Mouse (Mus musculus) splenic B cell, adult 2 months (primary cell): ENCODE measurements around the gene Cfap69.

Experiments used
- DNase-seq: peaks from one replicate; pipeline ENCODE4 v3.0.0-alpha.2; 2011; ENCODE audit warnings: low read depth, low spot score
- H3K27me3 ChIP-seq: 2 replicates; pipeline ENCODE4 v1.6.1; 2012; ENCODE audit warnings: mild to moderate bottlenecking, low read length, moderate library complexity, mixed read lengths; ENCODE audit not compliant: control insufficient read depth, poor library complexity, insufficient read depth, severe bottlenecking
- H3K36me3 ChIP-seq: 2 replicates; pipeline ENCODE4 v1.6.1; 2012; ENCODE audit warnings: mild to moderate bottlenecking, low read length, moderate library complexity, mixed read lengths; ENCODE audit not compliant: control insufficient read depth, poor library complexity, insufficient read depth, severe bottlenecking

The Cfap69 gene

GRCm38 (mm10) chr5:5683292-5683691 is 19.3 kb upstream of the Cfap69 start:
- no peaks in the 10 kb centered on the region for H3K27me3 ChIP-seq
- DNase-seq: no peak
- no peaks in the 10 kb centered on the region for H3K36me3 ChIP-seq

- DNase-seq: no peak
- Histone ChIP-seq H3K27me3 (no peaks in the 10 kb centered on the region), H3K36me3 (no peaks in the 10 kb centered on the region)
These were observed 15.4 kb upstream of the Cfap69 start for GRCm38 (mm10) chr5:5679459-5679858.

GRCm38 (mm10) chr5:5676082-5676481 is 12.0 kb upstream of the Cfap69 start:
- no peaks in the 10 kb centered on the region for H3K27me3 ChIP-seq
- DNase-seq: no peak
- H3K36me3 ChIP-seq: no peaks in the 10 kb centered on the region

GRCm38 (mm10) chr5:5668920-5669319 is 4.9 kb upstream of the Cfap69 start:
- no peaks in the 10 kb centered on the region for H3K36me3 ChIP-seq
- DNase-seq: no peak
- H3K27me3 ChIP-seq: no peaks in the 10 kb centered on the region

- no peaks in the 10 kb centered on the region for H3K36me3 ChIP-seq
- no peaks in the 10 kb centered on the region for H3K27me3 ChIP-seq
- DNase-seq: no peak
These were observed 410 bp upstream of the Cfap69 start for GRCm38 (mm10) chr5:5664371-5664926.

GRCm38 (mm10) chr5:5663057-5663456 is 982 bp downstream of the Cfap69 start:
- no peaks in the 10 kb centered on the region for H3K36me3 ChIP-seq
- DNase-seq: no peak

GRCm38 (mm10) chr5:5658680-5659079 is 5.4 kb downstream of the Cfap69 start:
- Histone ChIP-seq H3K27me3 (no peaks in the 10 kb centered on the region), H3K36me3 (no peaks in the 10 kb centered on the region)
- DNase-seq: no peak

More at GRCm38 (mm10) chr5:5663057-5663456, 982 bp downstream of the Cfap69 start:
- H3K27me3 ChIP-seq: no peaks in the 10 kb centered on the region

GRCm38 (mm10) chr5:5657932-5658331 is 6.1 kb downstream of the Cfap69 start:
- no peaks in the 10 kb centered on the region for H3K27me3 ChIP-seq
- H3K36me3 ChIP-seq: no peaks in the 10 kb centered on the region
- DNase-seq: no peak

- Histone ChIP-seq H3K36me3 (no peaks in the 10 kb centered on the region), H3K27me3 (no peaks in the 10 kb centered on the region)
- no peak for DNase-seq
These were observed 15.0 kb downstream of the Cfap69 start for GRCm38 (mm10) chr5:5648817-5649569.

GRCm38 (mm10) chr5:5646173-5646572 is 17.9 kb downstream of the Cfap69 start:
- DNase-seq: no peak
- no peaks in the 10 kb centered on the region for H3K36me3 ChIP-seq
- no peaks in the 10 kb centered on the region for H3K27me3 ChIP-seq

GRCm38 (mm10) chr5:5638496-5638895 is 25.5 kb downstream of the Cfap69 start:
- no peak for DNase-seq
- no peaks in the 10 kb centered on the region for H3K27me3 ChIP-seq
- no peaks in the 10 kb centered on the region for H3K36me3 ChIP-seq

- Histone ChIP-seq H3K27me3 (no peaks in the 10 kb centered on the region), H3K36me3 (no peaks in the 10 kb centered on the region)
- no peak for DNase-seq
These were observed 38.5 kb downstream of the Cfap69 start for GRCm38 (mm10) chr5:5625491-5625890.

GRCm38 (mm10) chr5:5618329-5618728 is 45.7 kb downstream of the Cfap69 start:
- no peak for DNase-seq
- no peaks in the 10 kb centered on the region for H3K36me3 ChIP-seq
- H3K27me3 ChIP-seq: no peaks in the 10 kb centered on the region

- Histone ChIP-seq H3K27me3 (no peaks in the 10 kb centered on the region), H3K36me3 (no peaks in the 10 kb centered on the region)
- DNase-seq: no peak
These were observed 53.5 kb downstream of the Cfap69 start for GRCm38 (mm10) chr5:5610540-5610939.

GRCm38 (mm10) chr5:5587686-5588085 is 76.4 kb downstream of the Cfap69 start:
- no peak for DNase-seq
- H3K27me3 ChIP-seq: no peaks in the 10 kb centered on the region; the same call in 1 of the 2 replicates
- no peaks in the 10 kb centered on the region for H3K36me3 ChIP-seq
